Mouse (Mus musculus): ENCODE measurements around the gene Dnmt3a. TPM values are rescaled to one million over a fixed set of nuclear protein-coding genes. Genes with fewer than 3 reads are reported as not detected.
"Not testable (repeated sequence)": the region's sequence is repeated elsewhere in the genome, so short reads cannot be mapped to it uniquely, and the experiment has no call there.

The Dnmt3a gene
- total RNA-seq, 2 experiments from 2014 or later = 3.5 to 5.3 TPM

DNA sequence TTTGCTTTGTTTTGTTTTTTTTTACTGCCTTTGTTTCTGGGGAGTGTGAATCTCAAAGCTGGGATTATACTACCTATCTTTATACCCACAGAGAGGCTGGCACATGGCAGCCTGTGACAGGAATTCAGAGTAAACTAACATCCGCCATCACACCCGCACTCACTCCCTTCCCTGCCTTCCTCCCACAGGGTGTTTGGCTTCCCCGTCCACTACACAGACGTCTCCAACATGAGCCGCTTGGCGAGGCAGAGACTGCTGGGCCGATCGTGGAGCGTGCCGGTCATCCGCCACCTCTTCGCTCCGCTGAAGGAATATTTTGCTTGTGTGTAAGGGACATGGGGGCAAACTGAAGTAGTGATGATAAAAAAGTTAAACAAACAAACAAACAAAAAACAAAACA, 101.6 kb downstream of the Dnmt3a start:
- no peak for ATAC-seq (ENCODE audit: poor library complexity, severe bottlenecking)

DNA sequence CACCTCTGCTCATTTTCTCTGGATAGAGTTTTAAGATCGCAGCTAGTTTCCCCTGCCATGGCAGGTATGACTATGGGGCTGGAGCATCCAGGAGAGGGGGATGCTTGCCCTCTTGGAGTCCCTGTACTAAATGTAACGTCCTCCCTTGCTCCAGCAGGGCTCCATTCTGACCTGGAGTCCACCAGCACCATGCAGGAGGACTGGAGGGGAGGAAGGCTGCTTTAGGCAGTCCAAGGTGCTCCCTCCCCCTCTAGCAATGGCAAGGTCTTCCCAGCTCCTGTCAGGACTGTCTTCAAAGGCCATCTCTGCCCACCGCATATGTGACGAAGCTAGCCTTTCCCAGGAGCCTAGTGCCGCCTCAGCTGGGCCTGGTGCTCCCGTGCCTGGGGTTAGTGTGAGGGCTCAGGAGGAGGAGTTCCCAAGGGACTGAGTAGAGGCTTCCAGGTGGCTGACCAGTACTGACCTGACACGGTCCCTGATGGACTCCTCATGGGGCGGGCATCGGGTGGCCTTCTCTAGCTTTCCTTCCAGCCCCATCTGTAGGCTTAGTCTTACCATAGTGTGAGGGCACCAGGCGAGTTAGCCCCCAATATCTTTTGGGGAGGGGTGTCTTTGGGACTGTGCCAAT, 104.8 kb downstream of the Dnmt3a start:
- no peak for ATAC-seq (ENCODE audit: poor library complexity, severe bottlenecking)

DNA sequence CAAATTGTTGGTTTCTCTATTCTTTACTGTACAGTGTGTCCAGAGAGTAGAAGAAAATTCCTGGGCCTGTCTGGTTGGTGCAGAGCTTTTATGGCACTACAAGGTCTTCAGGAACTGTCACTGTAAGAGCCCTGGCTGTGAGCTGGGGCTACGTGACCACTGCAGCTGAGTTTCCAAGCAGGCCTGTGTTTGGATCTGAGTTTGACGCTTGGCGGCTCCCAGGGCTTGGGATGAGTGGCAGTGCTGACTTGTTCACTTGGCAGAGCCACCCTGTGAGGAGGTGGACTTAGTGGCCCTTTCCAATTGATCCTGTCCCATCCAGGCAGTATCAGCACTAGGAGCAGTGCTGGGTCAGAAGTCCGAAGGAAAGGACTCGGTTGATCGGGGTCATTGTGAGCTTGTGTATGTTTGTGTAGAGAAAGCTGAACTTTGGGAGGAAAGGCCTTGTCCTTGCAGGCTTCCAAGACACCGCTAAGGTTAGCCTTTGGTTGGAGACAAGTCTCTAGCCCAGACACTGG, 106.1 kb downstream of the Dnmt3a start:
- ATAC-seq (ENCODE audit: poor library complexity, severe bottlenecking) = no peak

DNA sequence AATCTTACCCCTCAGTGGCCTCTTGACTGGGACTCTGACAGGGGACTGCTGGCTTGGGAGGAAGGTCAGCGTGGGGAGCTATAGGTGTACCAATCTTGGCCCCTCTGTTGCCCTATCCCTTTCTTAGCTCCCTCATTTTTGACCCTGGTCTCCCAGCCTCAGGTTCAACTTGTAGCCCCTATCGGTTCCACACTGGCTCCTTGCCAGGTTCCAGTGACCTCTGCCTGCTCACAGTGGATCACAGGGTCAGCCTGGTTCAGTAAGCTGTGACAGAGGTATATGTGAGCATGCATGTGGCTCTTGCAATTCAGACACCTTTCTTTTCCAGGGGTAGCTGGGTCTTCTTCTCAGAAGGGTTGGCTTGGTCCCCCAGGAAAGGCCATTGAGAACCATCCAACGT, 110.0 kb downstream of the Dnmt3a start:
- ATAC-seq (ENCODE audit: poor library complexity, severe bottlenecking) = no peak

DNA sequence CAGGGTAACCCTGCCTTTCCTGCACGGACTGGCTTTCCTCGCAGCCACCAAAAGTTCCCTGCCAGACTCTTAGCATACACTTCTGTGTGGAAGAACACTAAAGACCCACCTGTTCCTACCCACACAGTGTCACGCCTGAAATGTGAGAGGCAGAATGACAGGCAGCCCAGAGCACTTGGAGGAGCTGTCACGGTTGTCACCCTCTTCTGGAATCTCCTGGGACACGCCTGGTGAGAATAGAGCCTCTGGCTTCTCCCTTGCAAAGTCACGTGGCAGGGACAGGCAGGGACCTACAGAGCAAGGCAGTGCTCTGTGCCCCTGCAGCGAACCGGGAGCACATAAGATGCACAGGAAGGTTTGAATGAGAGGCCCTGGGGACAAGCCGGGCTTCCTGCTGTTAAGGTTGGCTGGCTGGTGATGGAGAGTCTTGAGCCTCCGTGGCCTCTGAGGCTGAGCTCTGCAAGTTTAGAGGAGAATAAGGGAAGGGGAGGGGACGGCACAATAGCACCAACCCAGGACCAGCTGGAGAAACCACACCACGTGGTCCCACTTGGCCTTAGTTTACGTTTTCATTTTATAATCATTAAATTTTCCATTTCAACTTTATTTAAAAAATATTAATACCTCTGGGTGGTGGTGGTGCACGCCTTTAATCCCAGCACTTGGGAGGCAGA, 112.0 kb downstream of the Dnmt3a start:
- ATAC-seq (ENCODE audit: poor library complexity, severe bottlenecking) = no peak

DNA sequence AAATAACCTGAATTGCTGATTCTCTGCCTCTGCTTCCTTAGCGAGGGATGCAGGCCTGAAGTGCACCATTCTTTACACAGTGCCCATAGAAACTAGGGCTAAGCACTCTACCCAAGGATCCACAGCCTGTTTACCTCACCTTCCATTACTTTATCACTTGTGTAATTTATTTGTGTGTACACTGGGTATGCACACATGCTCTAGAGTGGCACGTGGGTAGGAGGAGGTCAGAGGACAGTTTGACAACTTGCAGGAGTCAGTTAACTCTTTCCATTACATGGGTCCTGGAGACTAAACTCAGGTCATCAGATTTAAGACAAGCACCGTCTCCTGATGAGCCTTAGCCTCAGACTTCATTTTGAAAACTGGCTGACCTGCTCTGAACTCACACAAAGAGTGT, 112.8 kb downstream of the Dnmt3a start:
- no peak for ATAC-seq (ENCODE audit: poor library complexity, severe bottlenecking)

DNA sequence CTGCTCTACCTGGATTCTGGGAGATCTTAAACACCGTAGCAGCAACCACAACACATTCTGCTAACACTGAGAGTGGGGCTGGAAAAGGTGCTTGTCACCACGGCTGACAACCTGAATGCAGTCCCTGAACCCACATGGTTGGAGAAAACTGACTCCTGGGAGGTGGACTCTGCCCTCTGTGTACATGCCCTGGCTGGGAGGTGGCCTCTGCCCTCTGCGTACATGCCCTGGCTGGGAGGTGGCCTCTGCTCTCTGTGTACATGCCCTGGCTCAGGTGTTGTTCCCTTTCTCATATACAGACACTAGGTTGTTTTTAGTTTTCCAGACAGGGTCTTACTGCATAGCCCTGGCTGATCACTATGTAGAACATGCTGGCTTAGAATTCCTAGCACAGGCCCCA, 113.6 kb downstream of the Dnmt3a start:
- ATAC-seq (ENCODE audit: poor library complexity, severe bottlenecking) = no peak

DNA sequence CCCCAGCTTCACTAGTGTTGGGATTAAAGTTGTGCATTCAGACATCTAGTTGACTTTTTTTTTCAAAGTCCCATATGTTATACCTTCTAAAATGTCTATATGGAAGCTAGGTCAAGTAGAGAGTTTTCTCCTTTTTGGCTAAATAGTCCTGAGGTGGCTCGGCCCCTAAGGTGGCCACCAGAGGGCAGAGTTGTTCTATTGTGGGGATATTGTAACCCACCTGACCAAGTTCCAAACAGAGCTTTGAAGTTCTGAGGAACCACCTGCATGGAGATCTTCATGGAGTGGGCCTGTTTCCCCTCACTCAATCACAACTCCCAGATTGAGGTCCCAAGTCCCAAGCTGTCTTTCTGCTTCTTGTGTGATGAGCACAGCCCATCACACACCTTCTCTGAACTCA, 120.3 kb downstream of the Dnmt3a start:
- ATAC-seq (ENCODE audit: poor library complexity, severe bottlenecking) = peak; percentile 63

DNA sequence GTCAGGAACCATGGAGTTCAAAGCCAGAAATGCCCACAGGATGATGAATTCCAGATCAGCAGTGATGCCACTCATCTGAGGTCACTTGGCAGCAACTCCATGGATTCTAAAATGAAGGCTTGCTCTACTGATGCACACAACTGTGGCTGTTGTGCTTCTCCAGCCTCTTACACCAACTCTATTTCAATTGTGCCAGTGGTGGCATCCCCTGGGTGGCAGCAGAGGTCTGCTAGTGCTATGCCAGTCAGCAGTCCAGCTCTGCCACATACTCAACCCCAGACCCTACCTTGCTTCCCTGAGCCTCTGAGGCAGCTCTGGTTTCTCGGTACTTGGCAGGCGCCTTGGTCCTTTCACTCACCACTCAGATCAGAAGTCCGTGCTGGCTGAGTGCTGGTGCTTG, 123.0 kb downstream of the Dnmt3a start:
- ATAC-seq (ENCODE audit: poor library complexity, severe bottlenecking) = no peak

DNA sequence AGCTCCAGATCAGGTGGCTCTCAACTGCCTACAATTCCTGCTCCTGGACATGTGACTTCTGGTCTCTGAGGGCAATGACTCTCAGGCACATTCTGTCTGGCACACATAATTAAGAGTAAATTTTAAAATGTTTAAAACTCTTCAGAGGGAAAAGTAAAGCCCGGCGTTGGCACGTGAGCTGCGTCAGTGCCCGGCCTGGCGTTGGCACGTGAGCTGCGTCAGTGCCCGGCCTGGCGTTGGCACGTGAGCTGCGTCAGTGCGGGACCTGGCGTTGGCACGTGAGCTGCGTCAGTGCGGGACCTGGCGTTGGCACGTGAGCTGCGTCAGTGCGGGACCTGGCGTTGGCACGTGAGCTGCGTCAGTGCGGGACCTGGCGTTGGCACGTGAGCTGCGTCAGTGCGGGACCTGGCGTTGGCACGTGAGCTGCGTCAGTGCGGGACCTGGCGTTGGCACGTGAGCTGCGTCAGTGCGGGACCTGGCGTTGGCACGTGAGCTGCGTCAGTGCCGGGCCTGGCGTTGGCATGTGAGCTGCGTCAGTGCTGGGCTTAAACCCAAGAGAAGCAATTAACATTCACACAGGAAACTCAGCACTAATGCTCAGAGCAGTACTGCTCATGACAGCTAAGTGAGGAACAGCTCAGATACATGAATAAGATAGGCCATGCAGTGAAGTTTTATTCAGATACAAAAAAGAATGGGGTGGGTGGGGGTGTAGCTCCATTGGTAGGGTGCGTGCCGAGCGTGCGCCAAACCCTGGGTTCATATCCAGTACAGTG, 124.5 kb downstream of the Dnmt3a start:
- not testable (repeated sequence) for ATAC-seq (ENCODE audit: poor library complexity, severe bottlenecking)

DNA sequence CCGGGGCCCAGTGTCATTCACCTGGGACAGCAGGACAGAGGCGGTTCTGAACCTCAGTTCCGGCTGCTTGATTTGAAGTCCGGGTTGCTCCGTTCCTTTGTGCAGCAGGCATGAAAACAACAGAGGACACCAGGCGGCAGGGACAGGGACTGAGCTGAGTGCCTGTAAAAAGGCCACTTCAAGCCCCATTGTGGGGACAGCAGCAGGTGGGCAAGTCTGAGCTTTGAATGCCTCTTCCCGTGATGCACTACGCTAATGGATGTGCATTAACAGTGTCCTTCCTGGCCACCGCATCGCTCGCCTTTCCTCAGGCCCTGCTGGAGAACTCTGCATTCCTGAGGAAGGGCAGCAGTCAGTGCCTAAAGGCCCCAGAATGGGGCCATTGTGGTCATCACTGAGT, 136.2 kb downstream of the Dnmt3a start:
- ATAC-seq (ENCODE audit: poor library complexity, severe bottlenecking) = no peak

DNA sequence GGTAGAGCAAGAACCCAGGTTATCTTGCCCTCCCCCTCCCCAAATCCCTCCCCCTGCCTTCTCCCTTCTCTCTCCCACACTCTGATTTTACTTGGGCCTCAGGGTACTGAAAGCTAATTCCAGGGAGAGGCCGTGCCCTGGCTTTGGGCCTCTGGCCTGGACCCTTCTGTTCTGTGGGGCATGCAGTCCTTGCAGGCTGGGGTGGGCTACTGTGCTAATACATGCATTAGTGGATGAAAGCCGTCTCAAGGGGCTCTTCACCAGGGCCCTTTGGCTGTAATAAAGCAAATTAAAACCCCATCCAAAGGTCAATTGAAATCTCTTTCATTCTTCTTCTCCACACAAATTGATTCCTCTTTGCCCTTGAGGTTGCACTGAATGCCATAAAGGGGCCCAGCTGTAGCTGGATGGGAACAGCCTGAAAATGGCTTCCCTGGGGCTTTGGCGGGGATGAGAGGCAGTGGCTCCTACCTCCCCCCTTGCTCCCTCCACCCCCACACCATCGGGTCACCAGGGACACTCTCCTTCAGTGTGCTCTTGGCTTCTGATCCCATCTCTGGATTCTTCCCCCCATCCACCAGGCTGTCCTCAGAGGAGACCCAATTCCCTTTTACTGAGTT, 138.8 kb downstream of the Dnmt3a start:
- no peak for ATAC-seq (ENCODE audit: poor library complexity, severe bottlenecking)

DNA sequence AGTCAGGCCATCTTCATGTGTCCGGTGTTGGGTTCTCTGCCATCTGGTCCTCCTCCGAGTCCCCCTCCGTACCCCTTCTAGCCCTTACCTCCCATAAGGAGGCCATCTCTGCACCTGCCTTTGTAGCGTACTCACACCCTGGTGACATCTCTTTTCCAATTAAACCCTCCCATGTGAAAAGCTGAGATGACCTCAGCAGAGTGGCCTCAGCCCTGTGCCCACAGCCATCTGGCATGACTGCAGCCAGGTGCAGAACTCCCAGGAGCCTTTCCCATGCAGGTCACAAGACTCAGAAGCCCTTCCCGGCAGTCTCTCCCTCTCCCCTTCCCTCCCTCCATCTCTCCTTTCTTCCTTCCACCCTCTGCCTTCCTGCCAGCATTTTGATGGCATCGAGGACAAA, 141.7 kb downstream of the Dnmt3a start:
- no peak for ATAC-seq (ENCODE audit: poor library complexity, severe bottlenecking)

DNA sequence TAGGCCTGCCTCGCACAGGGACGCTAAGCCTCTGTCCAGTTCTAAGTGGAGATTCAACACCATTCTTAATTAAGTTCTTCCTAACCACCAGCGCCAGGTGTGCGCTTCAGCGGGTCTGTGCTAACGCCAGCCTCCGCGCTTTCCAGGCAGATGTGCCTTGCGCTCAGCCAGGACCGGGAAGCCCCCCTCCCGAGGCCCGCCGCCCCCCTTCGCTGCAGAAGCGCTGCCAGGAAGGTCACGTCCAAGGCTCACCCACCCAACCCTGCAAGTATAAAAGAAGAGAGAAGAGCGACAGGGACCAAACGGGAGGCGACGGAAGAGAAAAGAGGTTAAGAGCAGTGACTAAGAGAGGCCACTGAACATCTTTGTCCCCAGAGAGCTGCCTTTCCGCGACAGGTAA, 148.8 kb downstream of the Dnmt3a start, which contains the start of gene Pomc:
Gene Pomc, plus strand, starts transcription at position 301 of the 400 bp plus-strand sequence.
- ATAC-seq (ENCODE audit: poor library complexity, severe bottlenecking) = no peak

DNA sequence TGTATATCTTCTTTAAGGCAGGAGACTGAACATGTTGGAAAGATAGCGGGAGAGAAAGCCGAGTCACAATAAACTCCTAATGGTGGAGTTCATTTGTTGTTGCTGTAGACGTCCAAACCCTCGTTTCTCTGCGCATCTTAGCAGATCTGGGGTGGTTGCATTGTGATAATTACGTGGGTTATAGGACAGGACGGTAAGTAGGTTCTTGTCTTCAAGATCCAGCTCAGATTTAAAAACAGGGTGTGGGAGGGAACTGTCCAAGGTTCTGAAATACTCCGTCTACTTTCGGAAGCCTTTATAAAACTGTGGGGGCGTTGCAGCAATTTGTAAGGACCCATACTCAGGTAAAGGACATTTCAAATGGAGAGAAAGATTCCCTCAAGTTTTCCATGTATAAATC, 149.6 kb downstream of the Dnmt3a start:
- no peak for ATAC-seq (ENCODE audit: poor library complexity, severe bottlenecking)

DNA sequence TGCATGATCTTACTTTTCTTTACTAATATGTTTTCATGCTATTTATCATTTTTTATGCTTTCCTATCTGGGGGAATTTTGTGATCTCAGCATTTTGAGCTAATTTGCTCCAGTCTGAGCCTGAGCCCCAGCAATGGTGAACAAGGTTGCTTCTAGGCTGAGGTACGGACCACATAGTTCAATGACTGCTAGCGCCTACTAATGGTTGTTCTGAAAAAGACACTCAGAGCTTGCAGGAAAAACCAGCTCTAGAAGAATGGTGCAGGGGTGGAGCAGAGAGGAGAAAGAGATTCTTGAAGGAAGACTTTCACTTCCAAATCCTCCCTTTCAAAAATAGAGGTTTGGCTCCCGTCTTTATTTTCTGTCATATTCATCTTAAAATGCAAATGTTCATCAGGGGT, 150.5 kb downstream of the Dnmt3a start:
- no peak for ATAC-seq (ENCODE audit: poor library complexity, severe bottlenecking)

DNA sequence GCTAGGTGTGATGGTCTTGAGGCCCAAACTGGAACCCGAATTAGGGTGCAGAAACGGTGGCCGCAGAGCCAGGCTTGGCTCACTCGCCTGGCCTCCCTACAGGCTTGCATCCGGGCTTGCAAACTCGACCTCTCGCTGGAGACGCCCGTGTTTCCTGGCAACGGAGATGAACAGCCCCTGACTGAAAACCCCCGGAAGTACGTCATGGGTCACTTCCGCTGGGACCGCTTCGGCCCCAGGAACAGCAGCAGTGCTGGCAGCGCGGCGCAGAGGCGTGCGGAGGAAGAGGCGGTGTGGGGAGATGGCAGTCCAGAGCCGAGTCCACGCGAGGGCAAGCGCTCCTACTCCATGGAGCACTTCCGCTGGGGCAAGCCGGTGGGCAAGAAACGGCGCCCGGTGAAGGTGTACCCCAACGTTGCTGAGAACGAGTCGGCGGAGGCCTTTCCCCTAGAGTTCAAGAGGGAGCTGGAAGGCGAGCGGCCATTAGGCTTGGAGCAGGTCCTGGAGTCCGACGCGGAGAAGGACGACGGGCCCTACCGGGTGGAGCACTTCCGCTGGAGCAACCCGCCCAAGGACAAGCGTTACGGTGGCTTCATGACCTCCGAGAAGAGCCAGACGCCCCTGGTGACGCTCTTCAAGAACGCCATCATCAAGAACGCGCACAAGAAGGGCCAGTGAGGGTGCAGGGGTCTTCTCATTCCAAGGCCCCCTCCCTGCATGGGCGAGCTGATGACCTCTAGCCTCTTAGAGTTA, 154.2 kb downstream of the Dnmt3a start:
- peak; percentile 98 for ATAC-seq (ENCODE audit: poor library complexity, severe bottlenecking)

DNA sequence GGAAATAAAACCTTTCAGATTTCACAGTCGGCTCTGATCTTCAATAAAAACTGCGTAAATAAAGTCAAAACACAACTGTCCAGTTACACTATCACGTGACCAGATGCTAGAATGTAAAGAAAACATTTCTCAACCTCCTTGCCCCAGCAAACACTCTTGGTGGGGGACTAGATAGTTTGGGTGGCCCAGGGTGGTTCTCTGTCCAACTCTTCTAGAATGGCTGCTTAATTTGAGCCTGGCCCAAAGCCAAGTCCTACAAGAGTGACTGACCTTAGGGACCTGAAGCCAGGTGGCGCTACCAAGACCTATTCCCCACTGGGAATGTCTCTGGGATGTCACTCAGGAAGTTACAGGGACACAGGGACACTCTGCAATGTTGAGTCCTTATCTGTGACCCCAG, 154.7 kb downstream of the Dnmt3a start:
- no peak for ATAC-seq (ENCODE audit: poor library complexity, severe bottlenecking)
